Mouse (Mus musculus) kidney, adult 2 months (tissue): ENCODE measurements around the gene Ghsr. TPM values are rescaled to one million over a fixed set of nuclear protein-coding genes. Genes with fewer than 3 reads are reported as not detected.
A peak's percentile ranks its signal among the peaks of the same experiment; 100 is the strongest.

ENCODE experiments used
- DNase-seq: peaks from one replicate; pipeline ENCODE4 v3.0.0; 2021
- H3K27ac ChIP-seq: fragments of 200-500 bp; 2 replicates; pipeline ENCODE4 v1.5.1; 2012; ENCODE audit warnings: low read depth, low read length, control low read depth, inconsistent platforms; ENCODE audit not compliant: insufficient read depth
- H3K27me3 ChIP-seq: fragments of 200-500 bp; replicated peaks from 2 replicates; pipeline ENCODE4 v1.6.1; 2012; ENCODE audit warnings: mild to moderate bottlenecking, moderate library complexity, low read length, inconsistent platforms; ENCODE audit not compliant: control insufficient read depth, insufficient read depth
- H3K36me3 ChIP-seq: fragments of 200-500 bp; 2 replicates; pipeline ENCODE4 v1.6.1; 2012; ENCODE audit warnings: mild to moderate bottlenecking, moderate library complexity, low read length, inconsistent platforms; ENCODE audit not compliant: control insufficient read depth, insufficient read depth
- H3K4me1 ChIP-seq: fragments of 200-500 bp; 2 replicates; pipeline ENCODE4 v1.6.1; 2011; ENCODE audit warnings: low read length; ENCODE audit not compliant: control insufficient read depth, insufficient read depth
- H3K4me3 ChIP-seq: fragments of 200-500 bp; 2 replicates; pipeline ENCODE4 v1.5.1; 2011; ENCODE audit warnings: mild to moderate bottlenecking, low read depth, low read length, control low read depth; ENCODE audit not compliant: insufficient read depth
- CTCF ChIP-seq: fragments of 200-500 bp; conservative IDR thresholded peaks from 2 replicates; pipeline ENCODE4 v1.5.1; 2011; ENCODE audit warnings: low read depth, mild to moderate bottlenecking, control low read depth, low read length, moderate library complexity, mixed read lengths; ENCODE audit not compliant: insufficient read depth, insufficient read length
- POLR2A ChIP-seq: fragments of 200-500 bp; IDR thresholded peaks from one replicate; pipeline ENCODE4 v1.6.1; 2011; ENCODE audit warnings: low read depth, low read length, control low read depth
- WGBS: fragments of 180-500 bp; shearing (Covaris S2); methylation state at CpG from one replicate; pipeline ENCODE4 v1.1.7; 2018; 5-methylcytosine and 5-hydroxymethylcytosine counted together
- polyA plus RNA-seq: library from polyadenylated mRNA; depleted of rRNA; stranded (reverse); fragments of >200 nt; gene quantifications from 2 replicates; pipeline ENCODE4 v1.2.3, GENCODE M21; 2012

Gene Ghsr
- polyA plus RNA-seq, 1 experiment = not detected

GRCm38 (mm10) chr3:27342462-27342861 lies 28.7 kb upstream of the Ghsr start:
- Histone ChIP-seq H3K4me3 (no peak overlapping the region), H3K27ac (no peak overlapping the region), H3K4me1 (peaks cover 5% of the 10 kb centered on the region; the same call in 1 of the 2 replicates), H3K27me3 (no peaks in the 10 kb centered on the region), H3K36me3 (no peaks in the 10 kb centered on the region)
- no peak for DNase-seq
- 64% methylated on average over 6 of the region's 6 CpGs for WGBS
- no peak for TF ChIP-seq CTCF
- no peak for TF ChIP-seq POLR2A

GRCm38 (mm10) chr3:27345526-27345925 lies 25.6 kb upstream of the Ghsr start:
- WGBS = 60% methylated on average over 6 of the region's 6 CpGs
- Histone ChIP-seq H3K4me3 (no peak overlapping the region), H3K4me1 (no peaks in the 10 kb centered on the region), H3K27ac (no peak overlapping the region), H3K27me3 (no peaks in the 10 kb centered on the region), H3K36me3 (no peaks in the 10 kb centered on the region)
- TF ChIP-seq POLR2A (no peak), CTCF (peak; percentile 78)
- peak; percentile 73 for DNase-seq

GRCm38 (mm10) chr3:27348462-27348861 lies 22.7 kb upstream of the Ghsr start:
- WGBS = 82% methylated on average over 5 of the region's 5 CpGs
- TF ChIP-seq CTCF (no peak), POLR2A (no peak)
- H3K36me3 ChIP-seq = no peaks in the 10 kb centered on the region
- no peak overlapping the region for H3K27ac ChIP-seq
- no peaks in the 10 kb centered on the region for H3K27me3 ChIP-seq
- no peak overlapping the region for H3K4me3 ChIP-seq
- DNase-seq = no peak
- H3K4me1 ChIP-seq = no peaks in the 10 kb centered on the region

DNA sequence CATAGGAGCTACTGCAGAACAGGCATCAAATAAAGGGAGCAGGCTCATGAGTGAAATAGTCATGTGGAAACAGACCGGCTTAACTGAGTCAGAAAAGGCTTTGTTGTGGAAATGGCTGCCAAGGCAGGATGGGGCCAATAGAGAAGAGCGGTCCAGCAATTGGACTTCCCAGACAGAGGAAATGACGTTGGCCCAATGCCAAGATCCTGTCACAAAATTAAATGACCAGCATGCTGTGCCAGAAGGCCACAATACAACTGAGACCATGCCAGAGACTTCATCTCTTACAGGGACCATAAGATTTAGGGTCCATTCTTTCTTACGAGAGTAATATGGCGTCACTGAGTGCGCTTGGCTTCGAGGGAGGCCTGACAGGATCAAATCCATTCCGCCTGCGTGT lies 20.0 kb upstream of the Ghsr start:
- Histone ChIP-seq H3K27me3 (no peaks in the 10 kb centered on the region), H3K27ac (no peak overlapping the region), H3K4me1 (no peaks in the 10 kb centered on the region), H3K36me3 (no peaks in the 10 kb centered on the region), H3K4me3 (no peak overlapping the region)
- TF ChIP-seq CTCF (no peak), POLR2A (no peak)
- 62% methylated on average over 9 of the region's 9 CpGs for WGBS
- peak; percentile 88 for DNase-seq

DNA sequence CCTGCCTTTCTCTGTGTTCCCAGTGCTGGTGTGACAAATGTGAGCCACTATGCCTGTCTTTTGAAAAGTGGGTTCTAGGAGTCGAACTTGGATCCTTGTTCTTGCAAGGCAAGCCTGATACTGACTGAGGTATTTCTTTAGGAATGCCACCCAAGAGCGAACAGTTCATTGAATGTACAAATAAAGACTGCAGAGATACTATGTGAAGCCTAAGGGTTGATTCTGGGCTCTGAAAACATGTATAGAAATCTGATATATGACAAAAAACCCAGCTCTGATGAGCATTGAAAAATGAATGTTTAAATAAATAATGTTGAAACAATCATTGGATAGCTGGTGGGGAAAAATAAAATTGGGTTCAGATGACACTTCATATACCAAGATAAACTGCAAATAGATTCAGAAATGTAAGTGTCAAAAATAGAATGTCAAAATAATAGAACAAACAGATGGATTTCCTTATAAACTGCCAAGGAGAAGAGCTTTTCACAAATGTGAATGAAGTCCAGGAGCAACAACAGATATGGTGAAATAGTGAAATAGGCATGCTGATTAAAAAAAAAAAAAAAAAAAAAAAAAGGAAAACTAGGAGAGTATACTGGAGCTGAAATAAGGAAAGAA lies 11.9 kb upstream of the Ghsr start:
- H3K27me3 ChIP-seq = no peaks in the 10 kb centered on the region
- no peak overlapping the region for H3K4me3 ChIP-seq
- no peaks in the 10 kb centered on the region for H3K36me3 ChIP-seq
- DNase-seq = no peak
- H3K4me1 ChIP-seq = no peaks in the 10 kb centered on the region
- H3K27ac ChIP-seq = no peak overlapping the region
- WGBS = 88% methylated on average over 2 of the region's 2 CpGs
- TF ChIP-seq POLR2A (no peak), CTCF (no peak)

- DNase-seq = peak; percentile 34
- WGBS = 7% methylated on average over 10 of the region's 10 CpGs
- H3K27ac ChIP-seq = no peak overlapping the region
- H3K4me3 ChIP-seq = no peak overlapping the region
- no peaks in the 10 kb centered on the region for H3K36me3 ChIP-seq
- no peaks in the 10 kb centered on the region for H3K4me1 ChIP-seq
- TF ChIP-seq POLR2A = no peak
- no peak for TF ChIP-seq CTCF
- no peaks in the 10 kb centered on the region; the same call in 1 of the 2 replicates for H3K27me3 ChIP-seq
Measured at GRCm38 (mm10) chr3:27370125-27370524, 1.0 kb upstream of the Ghsr start.

DNA sequence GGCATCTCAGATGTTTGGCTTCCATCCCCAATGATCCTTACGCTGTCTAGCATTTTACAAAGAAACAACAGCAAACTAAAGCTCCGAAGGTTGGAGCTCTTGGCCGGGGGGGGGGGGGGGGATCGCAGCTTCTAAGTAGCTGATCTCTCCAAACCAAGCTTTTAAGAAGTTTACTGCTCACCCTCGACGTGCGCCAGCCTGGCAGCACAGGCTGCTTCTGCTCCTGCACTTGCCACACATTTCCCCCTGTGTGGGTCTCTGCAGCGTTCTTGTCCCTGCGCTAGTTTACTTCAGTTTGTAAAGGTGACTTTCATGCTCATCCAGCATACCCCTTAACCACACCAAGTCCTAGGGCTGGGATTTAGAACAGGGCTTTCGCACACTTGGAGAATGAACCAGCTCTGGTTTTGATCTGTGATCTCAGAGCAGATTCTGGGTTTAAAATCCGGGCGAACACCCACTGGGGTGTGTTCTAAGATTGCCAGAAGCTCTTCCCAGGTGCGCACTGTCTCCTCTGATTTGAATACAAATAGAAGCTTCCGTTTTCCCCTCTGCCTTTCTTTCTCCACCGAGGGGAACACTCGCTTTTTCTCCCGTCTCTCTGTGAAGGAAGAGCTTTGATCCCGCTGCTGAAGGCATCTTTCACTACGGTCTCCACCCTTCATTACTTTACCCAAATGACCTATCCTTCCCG lies 422 bp upstream of the Ghsr start:
- Histone ChIP-seq H3K4me3 (no peak overlapping the region), H3K4me1 (no peaks in the 10 kb centered on the region), H3K27me3 (no peaks in the 10 kb centered on the region; the same call in 1 of the 2 replicates), H3K36me3 (no peaks in the 10 kb centered on the region), H3K27ac (no peak overlapping the region)
- no peak for DNase-seq
- 5% methylated on average over 20 of the region's 20 CpGs for WGBS
- TF ChIP-seq CTCF = no peak
- no peak for TF ChIP-seq POLR2A
